Mouse (Mus musculus) intestine, embryonic 15.5 days (tissue): ENCODE data around the gene Tagap. TPM values are rescaled to one million over a fixed set of nuclear protein-coding genes. Genes with fewer than 3 reads are reported as not detected.

Source experiments
- ATAC-seq: fragments of 200-750 bp; cut with Nextera tagmentation; 2 replicates; pipeline ENCODE4 v1.8.0; 2017; ENCODE audit warnings: moderate TSS enrichment, moderate library complexity
- H3K27ac ChIP-seq: fragments of 300-500 bp; sonication (generic); 2 replicates; pipeline ENCODE4 v1.5.1; 2015; ENCODE audit warnings: mild to moderate bottlenecking, inconsistent platforms
- H3K27me3 ChIP-seq: fragments of 300-500 bp; sonication (generic); replicated peaks from 2 replicates; pipeline ENCODE4 v1.6.1; 2015; ENCODE audit warnings: inconsistent platforms
- H3K36me3 ChIP-seq: fragments of 300-500 bp; sonication (generic); 2 replicates; pipeline ENCODE4 v1.6.1; 2015; ENCODE audit warnings: inconsistent platforms
- H3K4me1 ChIP-seq: fragments of 300-500 bp; sonication (generic); replicated peaks from 2 replicates; pipeline ENCODE4 v1.6.1; 2015; ENCODE audit warnings: inconsistent platforms
- H3K4me2 ChIP-seq: fragments of 300-500 bp; sonication (generic); replicated peaks from 2 replicates; pipeline ENCODE4 v1.6.1; 2015; ENCODE audit warnings: mild to moderate bottlenecking, inconsistent platforms
- H3K4me3 ChIP-seq: fragments of 300-500 bp; sonication (generic); replicated peaks from 2 replicates; pipeline ENCODE4 v1.5.1; 2015; ENCODE audit warnings: inconsistent platforms
- H3K9ac ChIP-seq: fragments of 300-500 bp; sonication (generic); 2 replicates; pipeline ENCODE4 v1.6.1; 2015; ENCODE audit warnings: inconsistent platforms
- H3K9me3 ChIP-seq: fragments of 300-500 bp; sonication (generic); 2 replicates; pipeline ENCODE4 v1.6.1; 2016; ENCODE audit warnings: inconsistent platforms
- WGBS: fragments of 180-500 bp; shearing (Covaris S2); methylation state at CpG from one replicate; pipeline ENCODE4 v1.1.7; 2015; 5-methylcytosine and 5-hydroxymethylcytosine counted together
- polyA plus RNA-seq: library from polyadenylated mRNA; unstranded; fragments of >200 nt; fragmentation: Nextera tagmentation; extraction: Ambion mirVana; gene quantifications from 2 replicates; pipeline ENCODE4 v1.2.1, GENCODE M21; 2015

The Tagap gene
- 1.6 and 1.8 TPM in 2 replicates for polyA plus RNA-seq

DNA sequence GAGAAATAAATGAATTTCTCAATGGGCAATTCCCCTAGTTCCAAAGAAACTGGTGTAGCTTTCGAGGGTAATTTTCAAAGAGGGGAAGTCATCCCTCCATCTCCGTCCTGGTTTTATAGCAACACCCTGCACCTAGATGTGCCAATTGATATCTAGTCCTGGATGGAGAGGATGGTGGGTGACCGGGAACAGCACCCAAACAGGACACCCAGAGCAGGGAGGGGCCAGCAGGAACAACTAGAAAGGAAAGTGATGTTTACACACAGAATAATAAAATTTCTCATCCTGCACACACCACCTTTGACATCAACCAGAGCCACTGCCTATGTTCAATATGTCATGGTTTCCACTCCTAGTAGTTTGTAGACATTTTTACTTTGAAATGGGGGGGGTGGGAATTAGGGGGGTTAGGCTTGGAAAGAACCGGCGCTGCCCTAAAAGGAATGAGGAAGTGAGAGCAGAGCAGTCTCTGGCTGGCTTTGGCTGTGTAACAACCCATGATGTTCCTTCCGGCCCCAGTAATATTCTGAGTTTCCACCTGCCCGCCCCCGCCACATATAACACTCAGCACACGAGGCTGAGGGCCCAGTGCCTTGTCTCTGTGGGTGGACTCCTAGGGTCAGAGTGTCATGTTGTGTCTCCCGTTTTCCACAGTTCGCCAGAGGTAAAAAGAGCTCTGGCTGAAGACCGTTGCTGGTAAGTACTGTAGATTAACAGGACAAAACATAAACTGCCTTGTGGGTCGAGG lies at the start of gene Tagap:
Tagap (plus strand) TSS at position 588 of the 748 bp plus-strand sequence.
- no peak within 1 kb of the TSS for H3K9ac ChIP-seq
- no peak for ATAC-seq
- H3K4me1 ChIP-seq = no peaks in the 10 kb centered on the region; the same call in 1 of the 2 replicates
- H3K9me3 ChIP-seq = no peaks in the 10 kb centered on the region
- no peak within 1 kb of the TSS for H3K4me3 ChIP-seq
- H3K27me3 ChIP-seq = no peaks in the 10 kb centered on the region
- no peak within 1 kb of the TSS for H3K4me2 ChIP-seq
- 47% methylated on average over 13 of the region's 13 CpGs for WGBS
- H3K36me3 ChIP-seq = no peaks in the 10 kb centered on the region
- no peak within 1 kb of the TSS for H3K27ac ChIP-seq

DNA sequence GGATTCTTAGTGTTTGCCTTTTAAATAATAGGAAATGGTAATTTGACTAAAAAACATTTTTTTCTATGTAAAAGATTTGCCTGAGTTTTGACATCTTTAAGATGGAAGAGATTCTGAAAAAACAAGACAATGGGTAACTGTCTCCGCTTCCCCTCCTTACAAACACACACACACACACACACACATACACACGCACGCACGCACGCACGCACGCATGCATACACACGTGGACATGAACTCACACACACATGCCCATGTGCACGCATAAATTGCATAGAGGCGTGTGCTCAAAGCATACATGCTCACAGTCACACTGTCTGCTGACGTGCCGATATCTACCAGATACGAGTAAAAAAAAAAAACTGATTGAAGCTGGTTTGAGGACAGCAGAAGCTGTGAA lies 49.3 kb upstream of the Tagap start:
- ATAC-seq = no peak
- 85% methylated on average over 13 of the region's 13 CpGs for WGBS
- no peak overlapping the region for H3K4me2 ChIP-seq

DNA sequence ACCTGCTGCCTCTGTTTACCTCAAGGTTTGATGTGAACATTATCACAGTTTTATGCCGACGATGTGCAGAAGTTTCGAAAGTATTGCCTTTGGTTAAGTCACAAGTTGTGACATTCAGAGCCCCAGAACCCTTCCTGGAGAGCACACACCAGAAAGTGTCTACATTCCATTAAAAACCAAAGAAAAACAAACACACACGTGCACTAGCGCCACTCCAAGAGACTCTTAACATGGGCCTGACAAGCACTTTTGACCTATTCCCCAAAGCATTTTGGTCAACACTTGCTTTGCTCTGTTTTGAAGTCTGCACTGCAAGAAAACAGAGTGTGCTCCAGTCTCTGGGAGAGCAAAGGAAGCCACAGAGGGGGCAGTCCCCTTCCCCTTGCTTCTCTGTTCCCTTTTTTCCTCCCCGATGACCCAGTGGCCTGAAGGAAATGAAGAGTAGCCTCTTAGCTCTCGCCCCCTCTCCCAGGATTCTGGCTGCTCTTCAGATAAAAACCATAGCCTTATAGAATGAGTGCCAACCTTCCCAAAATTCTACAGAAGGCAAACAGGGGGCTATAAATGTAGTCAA lies 48.5 kb upstream of the Tagap start:
- Histone ChIP-seq H3K36me3 (no peaks in the 10 kb centered on the region), H3K27ac (no peak overlapping the region), H3K4me3 (no peak overlapping the region), H3K27me3 (no peaks in the 10 kb centered on the region), H3K4me2 (no peak overlapping the region), H3K4me1 (no peaks in the 10 kb centered on the region), H3K9ac (no peak overlapping the region), H3K9me3 (no peaks in the 10 kb centered on the region)
- 59% methylated on average over 7 of the region's 7 CpGs for WGBS
- no peak for ATAC-seq

More for the DNA sequence above, 49.3 kb upstream of the Tagap start:
- H3K9ac ChIP-seq = no peak overlapping the region
- H3K27ac ChIP-seq = no peak overlapping the region
- H3K36me3 ChIP-seq = no peaks in the 10 kb centered on the region
- H3K9me3 ChIP-seq = no peaks in the 10 kb centered on the region
- H3K4me1 ChIP-seq = no peaks in the 10 kb centered on the region
- no peak overlapping the region for H3K4me3 ChIP-seq
- H3K27me3 ChIP-seq = no peaks in the 10 kb centered on the region

DNA sequence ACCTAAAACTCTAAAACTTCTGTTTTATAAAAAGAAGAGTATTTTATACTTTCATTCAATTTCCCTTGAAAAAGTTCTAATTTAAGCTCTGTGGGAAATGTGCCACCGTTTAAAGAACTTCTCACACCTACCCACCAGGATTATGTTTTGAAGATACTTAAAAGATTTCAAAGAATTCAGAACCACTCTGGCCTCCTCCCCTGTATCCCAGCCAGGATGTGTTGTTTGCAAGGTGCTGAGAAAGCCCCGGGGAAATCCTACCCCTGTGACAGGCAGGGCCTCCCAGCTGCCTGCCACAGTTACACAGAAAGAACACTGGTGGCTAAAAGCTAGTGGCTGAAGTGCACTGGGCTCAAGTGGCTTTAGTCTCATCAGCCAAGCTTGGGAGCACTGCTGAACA lies 47.9 kb upstream of the Tagap start:
- Histone ChIP-seq H3K27ac (no peak overlapping the region), H3K4me2 (no peak overlapping the region), H3K9ac (no peak overlapping the region), H3K36me3 (no peaks in the 10 kb centered on the region), H3K9me3 (no peaks in the 10 kb centered on the region), H3K27me3 (no peaks in the 10 kb centered on the region), H3K4me3 (no peak overlapping the region), H3K4me1 (no peaks in the 10 kb centered on the region)
- WGBS = 44% methylated on average over 2 of the region's 2 CpGs
- no peak for ATAC-seq

DNA sequence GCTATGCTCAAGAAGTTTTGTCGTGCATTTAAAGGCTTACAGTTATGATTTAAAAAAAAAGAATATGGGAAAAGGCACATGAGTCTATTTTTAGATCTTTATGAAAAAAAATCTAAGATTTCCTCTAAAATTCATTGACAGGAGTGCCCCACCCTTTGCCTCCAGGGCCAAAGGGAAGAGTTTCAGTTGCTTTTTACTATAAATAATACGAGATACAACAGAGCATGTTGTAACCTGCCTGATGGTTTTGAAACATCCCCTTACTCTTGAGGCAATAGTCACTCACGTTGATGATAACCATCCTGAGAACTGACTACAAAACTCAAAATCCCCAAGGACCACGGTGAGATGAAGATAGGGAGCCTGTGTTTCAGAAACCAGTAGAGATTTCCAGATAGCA lies 46.3 kb upstream of the Tagap start:
- Histone ChIP-seq H3K9me3 (no peaks in the 10 kb centered on the region), H3K4me2 (no peak overlapping the region), H3K4me1 (no peaks in the 10 kb centered on the region), H3K4me3 (no peak overlapping the region), H3K36me3 (no peaks in the 10 kb centered on the region), H3K27me3 (no peaks in the 10 kb centered on the region), H3K9ac (no peak overlapping the region), H3K27ac (no peak overlapping the region)
- 73% methylated on average over 4 of the region's 4 CpGs for WGBS
- no peak for ATAC-seq

DNA sequence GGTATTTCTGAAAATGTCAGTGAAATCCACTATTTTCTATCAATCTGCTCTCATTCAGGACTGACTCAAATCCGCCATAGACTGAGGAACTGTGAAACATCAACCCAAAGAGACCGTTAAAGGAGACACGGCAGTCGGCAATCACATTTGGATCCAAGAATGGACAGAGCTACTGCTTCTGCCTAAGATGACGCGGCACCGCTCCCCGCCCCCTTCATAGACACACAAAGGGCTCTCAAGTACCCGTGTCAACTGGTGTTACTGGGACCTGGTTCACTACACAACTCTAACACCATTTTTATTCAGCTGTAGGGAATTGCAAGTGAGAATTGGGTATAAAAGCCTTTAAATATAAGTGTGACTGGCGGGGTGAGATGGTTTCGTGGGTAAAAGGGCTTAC lies 42.7 kb upstream of the Tagap start:
- ATAC-seq = no peak
- 90% methylated on average over 11 of the region's 11 CpGs for WGBS
- H3K4me1 ChIP-seq = no peaks in the 10 kb centered on the region

DNA sequence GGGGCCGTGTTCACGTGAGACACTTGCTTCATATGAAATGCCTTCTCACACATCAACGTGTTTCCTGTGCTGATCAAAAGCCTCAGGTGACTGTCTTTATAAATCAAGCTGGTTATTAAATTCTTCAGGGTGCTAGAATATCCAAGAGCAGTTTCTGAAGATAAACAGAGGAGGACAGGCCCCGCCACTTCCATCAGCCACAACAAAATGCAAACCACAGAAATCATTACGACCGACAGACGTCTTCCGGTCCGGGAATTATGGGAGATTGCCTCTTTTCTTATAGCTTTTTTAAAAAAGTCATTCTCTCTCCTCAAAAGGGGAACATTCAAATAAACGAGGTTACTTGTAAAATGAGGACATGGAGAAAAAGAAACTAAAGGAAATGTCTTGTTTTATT lies 41.2 kb upstream of the Tagap start:
- Histone ChIP-seq H3K9me3 (no peaks in the 10 kb centered on the region), H3K27me3 (no peaks in the 10 kb centered on the region), H3K27ac (no peak overlapping the region), H3K4me2 (no peak overlapping the region), H3K9ac (no peak overlapping the region), H3K4me3 (no peak overlapping the region), H3K4me1 (no peaks in the 10 kb centered on the region), H3K36me3 (no peaks in the 10 kb centered on the region)
- WGBS = 74% methylated on average over 10 of the region's 10 CpGs
- ATAC-seq = no peak

More for the DNA sequence above, 42.7 kb upstream of the Tagap start:
- no peaks in the 10 kb centered on the region for H3K9me3 ChIP-seq
- no peak overlapping the region for H3K9ac ChIP-seq
- H3K27ac ChIP-seq = no peak overlapping the region
- H3K4me3 ChIP-seq = no peak overlapping the region
- no peaks in the 10 kb centered on the region for H3K36me3 ChIP-seq
- no peaks in the 10 kb centered on the region for H3K27me3 ChIP-seq
- H3K4me2 ChIP-seq = no peak overlapping the region

DNA sequence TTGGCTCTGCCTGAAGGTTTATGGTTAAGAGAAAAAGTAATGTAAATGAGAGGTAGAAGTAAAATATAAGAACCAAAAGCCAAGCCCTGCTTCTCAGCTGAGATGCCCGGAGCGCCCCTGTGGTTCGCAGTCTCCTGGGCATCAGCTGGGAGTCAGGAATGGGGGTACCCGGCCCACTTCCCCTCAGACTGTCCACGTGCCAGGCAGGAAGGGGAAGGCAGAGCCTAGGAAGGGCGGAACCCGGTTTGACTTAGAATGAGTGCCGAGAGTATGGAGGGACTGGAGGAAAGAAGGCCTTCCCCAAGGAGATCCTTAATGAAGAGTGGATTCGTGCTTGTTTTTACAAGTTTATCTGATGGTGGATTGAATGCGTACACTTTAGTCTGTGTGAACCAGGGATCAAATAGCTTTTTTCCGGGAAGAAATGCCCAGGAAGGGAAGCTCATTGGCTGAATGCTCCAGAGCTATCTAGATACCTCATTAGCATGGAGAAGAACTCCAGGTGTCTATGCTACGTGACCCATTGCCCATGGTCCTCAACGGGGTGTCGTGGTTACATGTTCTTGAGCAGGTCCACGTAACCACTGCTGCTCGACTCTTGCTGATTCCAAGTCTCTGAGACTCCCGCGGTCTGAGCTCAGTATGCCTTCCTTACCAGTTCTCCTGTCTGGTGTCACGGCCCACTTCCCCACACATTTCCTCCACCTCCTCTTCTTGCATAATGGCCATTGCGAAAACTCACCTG lies 38.6 kb upstream of the Tagap start:
- no peaks in the 10 kb centered on the region for H3K9me3 ChIP-seq
- H3K9ac ChIP-seq = no peak overlapping the region
- H3K27ac ChIP-seq = no peak overlapping the region
- WGBS = 84% methylated on average over 20 of the region's 20 CpGs
- H3K27me3 ChIP-seq = no peaks in the 10 kb centered on the region
- no peak overlapping the region for H3K4me2 ChIP-seq
- no peaks in the 10 kb centered on the region for H3K36me3 ChIP-seq
- no peak for ATAC-seq
- no peaks in the 10 kb centered on the region for H3K4me1 ChIP-seq
- no peak overlapping the region for H3K4me3 ChIP-seq

DNA sequence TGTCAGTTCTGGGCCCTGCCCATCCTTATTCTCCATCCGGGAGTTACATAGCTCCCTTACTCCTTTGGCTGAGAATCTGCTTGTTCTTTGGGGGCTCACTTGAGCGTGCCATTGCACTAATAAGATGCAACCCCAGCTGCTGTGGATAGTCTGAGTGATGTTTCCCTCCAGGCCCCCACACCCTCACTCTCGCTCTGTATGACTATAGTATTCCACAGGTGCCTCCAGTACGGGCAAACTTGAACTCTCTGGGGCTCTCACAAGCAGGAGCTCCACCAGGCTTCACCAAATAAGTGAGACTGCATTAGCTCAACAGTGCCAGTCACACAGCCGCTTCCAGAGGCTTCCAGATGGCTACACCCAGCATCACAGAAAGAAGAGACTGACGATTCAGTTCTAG lies 37.5 kb upstream of the Tagap start:
- Histone ChIP-seq H3K4me1 (no peaks in the 10 kb centered on the region), H3K27ac (no peak overlapping the region), H3K9me3 (no peaks in the 10 kb centered on the region), H3K4me3 (no peak overlapping the region), H3K4me2 (no peak overlapping the region), H3K27me3 (no peaks in the 10 kb centered on the region), H3K9ac (no peak overlapping the region), H3K36me3 (no peaks in the 10 kb centered on the region)
- ATAC-seq = no peak
- WGBS = 92% methylated on average over 6 of the region's 6 CpGs

DNA sequence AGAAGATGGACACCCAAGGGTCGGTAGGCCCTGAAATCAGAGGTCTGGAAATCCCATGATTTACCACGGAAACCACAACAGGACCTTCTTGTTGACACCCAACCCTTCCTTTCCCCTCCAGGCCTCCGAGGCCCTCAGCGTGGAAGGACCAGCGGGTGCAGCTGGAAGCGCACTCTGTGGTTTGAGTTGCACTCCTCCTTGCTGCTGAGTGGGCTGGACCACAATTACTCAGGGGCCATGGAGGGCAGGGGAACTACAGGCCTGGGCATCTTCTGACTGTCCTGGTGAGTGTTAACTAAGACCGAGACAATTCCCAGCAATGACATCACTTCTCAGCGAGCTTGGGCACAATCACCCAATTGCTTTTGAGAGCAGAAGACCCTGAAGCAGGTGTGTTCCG lies 36.8 kb upstream of the Tagap start:
- Histone ChIP-seq H3K36me3 (no peaks in the 10 kb centered on the region), H3K27ac (no peak overlapping the region), H3K4me3 (no peak overlapping the region), H3K9ac (no peak overlapping the region), H3K4me2 (no peak overlapping the region), H3K27me3 (no peaks in the 10 kb centered on the region), H3K9me3 (no peaks in the 10 kb centered on the region), H3K4me1 (no peaks in the 10 kb centered on the region)
- WGBS = 78% methylated on average over 9 of the region's 9 CpGs
- ATAC-seq = no peak

DNA sequence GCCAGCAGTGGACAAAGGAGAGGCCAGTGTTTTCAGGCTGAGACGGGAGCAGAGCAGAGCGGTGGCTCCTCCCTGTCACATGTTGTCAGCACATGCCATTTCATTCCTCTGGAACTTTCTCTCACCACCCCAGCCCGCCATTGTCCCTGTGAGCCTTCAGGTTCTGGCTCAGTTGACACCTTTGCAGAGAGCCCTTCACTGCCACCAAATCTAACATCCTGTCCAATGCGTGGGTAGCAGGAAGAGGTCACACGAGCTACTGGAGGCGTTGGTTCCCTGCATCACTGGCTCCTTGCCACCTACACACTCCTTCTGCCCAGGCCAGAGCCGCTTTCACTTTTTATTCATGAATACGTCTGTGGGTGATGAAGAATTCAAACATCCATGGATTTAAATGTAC lies 33.1 kb upstream of the Tagap start:
- Histone ChIP-seq H3K36me3 (no peaks in the 10 kb centered on the region), H3K9me3 (no peaks in the 10 kb centered on the region), H3K4me1 (no peaks in the 10 kb centered on the region), H3K4me3 (no peak overlapping the region), H3K27me3 (no peaks in the 10 kb centered on the region), H3K4me2 (no peak overlapping the region), H3K27ac (no peak overlapping the region), H3K9ac (no peak overlapping the region)
- ATAC-seq = no peak
- 64% methylated on average over 8 of the region's 8 CpGs for WGBS

DNA sequence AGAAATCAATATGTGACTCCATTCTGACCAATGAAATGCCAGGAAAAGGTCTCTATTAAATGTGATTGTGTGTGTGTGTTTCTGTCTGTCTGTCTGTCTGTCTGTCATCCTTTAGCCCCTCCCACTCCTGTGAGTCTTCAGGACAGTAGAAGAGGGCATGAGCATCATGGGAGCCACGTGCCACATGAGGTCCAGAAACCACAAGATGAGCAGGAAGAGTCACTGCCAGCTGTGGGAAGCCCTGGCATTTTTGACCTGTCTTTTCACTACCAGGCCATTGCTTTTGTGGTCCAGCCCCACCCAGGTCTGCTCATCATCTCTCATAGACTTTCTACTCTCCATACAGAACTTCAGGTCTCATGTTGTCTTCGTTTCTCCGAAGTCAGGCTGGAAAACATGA lies 31.7 kb upstream of the Tagap start:
- no peak overlapping the region for H3K27ac ChIP-seq
- H3K36me3 ChIP-seq = no peaks in the 10 kb centered on the region
- H3K27me3 ChIP-seq = no peaks in the 10 kb centered on the region
- WGBS = 85% methylated on average over 3 of the region's 3 CpGs
- H3K9ac ChIP-seq = no peak overlapping the region
- H3K9me3 ChIP-seq = no peaks in the 10 kb centered on the region
- H3K4me2 ChIP-seq = no peak overlapping the region
- no peaks in the 10 kb centered on the region for H3K4me1 ChIP-seq
- no peak for ATAC-seq
- no peak overlapping the region for H3K4me3 ChIP-seq
